Mouse (Mus musculus): ENCODE measurements around the gene Gnai2.

The Gnai2 gene

GRCm38 (mm10) chr9:107629901-107630425 lies 5.2 kb downstream of the Gnai2 start:
- peak; percentile 38 for DNase-seq

- DNase-seq: no peak
These were observed 5.8 kb downstream of the Gnai2 start for GRCm38 (mm10) chr9:107629411-107629730.

GRCm38 (mm10) chr9:107628721-107629410 lies 6.3 kb downstream of the Gnai2 start:
- no peak for DNase-seq

GRCm38 (mm10) chr9:107627387-107628255 lies 7.5 kb downstream of the Gnai2 start:
- no peak for DNase-seq

GRCm38 (mm10) chr9:107626844-107627277 lies 8.3 kb downstream of the Gnai2 start:
- peak; percentile 92 for DNase-seq

- DNase-seq: peak; percentile 43
These were observed 8.9 kb downstream of the Gnai2 start for GRCm38 (mm10) chr9:107626158-107626843.

- no peak for DNase-seq
These were observed 9.6 kb downstream of the Gnai2 start for GRCm38 (mm10) chr9:107625351-107626128.

GRCm38 (mm10) chr9:107624951-107625350 lies 10.2 kb downstream of the Gnai2 start:
- no peak for DNase-seq

- DNase-seq: no peak
These were observed 10.6 kb downstream of the Gnai2 start for GRCm38 (mm10) chr9:107624539-107624938.

- DNase-seq: no peak
These were observed 14.2 kb downstream of the Gnai2 start for GRCm38 (mm10) chr9:107620954-107621353.

GRCm38 (mm10) chr9:107619546-107619879 lies 15.7 kb downstream of the Gnai2 start:
- DNase-seq: no peak

GRCm38 (mm10) chr9:107618778-107619545 lies 16.2 kb downstream of the Gnai2 start:
- no peak for DNase-seq

GRCm38 (mm10) chr9:107618098-107618497 lies 17.1 kb downstream of the Gnai2 start:
- no peak for DNase-seq

- DNase-seq: no peak
These were observed 17.7 kb downstream of the Gnai2 start for GRCm38 (mm10) chr9:107617461-107617860.

- DNase-seq: no peak
These were observed 20.1 kb downstream of the Gnai2 start for GRCm38 (mm10) chr9:107615035-107615434.

GRCm38 (mm10) chr9:107612945-107613569 lies 22.1 kb downstream of the Gnai2 start:
- no peak for DNase-seq

- peak; percentile 99 for DNase-seq
These were observed 22.8 kb downstream of the Gnai2 start for GRCm38 (mm10) chr9:107612191-107612944.

GRCm38 (mm10) chr9:107611456-107612190 lies 23.5 kb downstream of the Gnai2 start:
- no peak for DNase-seq

GRCm38 (mm10) chr9:107609433-107609830 lies 25.7 kb downstream of the Gnai2 start:
- DNase-seq: no peak

All from right cerebral cortex, postnatal 4 days (tissue).